Mouse (Mus musculus) CD8-positive naive resting alpha-beta T cell, adult 2 months (primary cell): ENCODE measurements around the gene Hace1.
"Not testable (repeated sequence)": the region's sequence is repeated elsewhere in the genome, so short reads cannot be mapped to it uniquely, and the experiment has no call there.

ENCODE experiments used
- DNase-seq, 2 experiments: peaks; one replicate each; pipeline ENCODE4 v3.0.0; 2022; ENCODE audit warnings: low read depth in 2 of 2, low spot score in 2 of 2

Hace1 gene

DNA sequence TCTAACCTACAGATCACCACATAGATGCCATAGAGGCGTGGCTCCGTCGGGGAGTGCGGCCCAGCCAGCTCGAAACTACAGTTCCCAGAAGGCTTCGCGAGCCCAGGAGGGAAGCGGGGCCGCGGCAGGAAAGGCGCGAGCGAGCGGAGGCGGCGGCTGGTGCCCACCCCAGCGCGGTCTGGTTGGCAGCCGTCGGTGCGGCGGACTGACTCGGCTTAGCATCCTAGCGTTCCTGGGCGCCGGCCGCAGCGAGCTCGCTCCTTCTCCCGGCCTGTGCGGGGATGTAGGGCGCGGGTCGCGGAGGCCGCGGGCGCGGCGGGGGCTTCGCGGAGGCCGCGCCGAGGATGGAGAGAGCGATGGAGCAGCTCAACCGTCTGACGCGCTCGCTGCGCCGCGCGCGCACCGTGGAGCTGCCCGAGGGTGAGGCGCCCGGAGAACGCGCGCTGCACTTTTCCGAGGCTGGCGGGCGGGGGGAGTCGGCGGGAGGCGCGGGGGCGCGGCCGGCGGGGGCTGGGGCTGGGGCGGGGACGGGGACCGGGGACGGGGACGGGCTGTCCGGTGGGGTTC, at the start of gene Hace1:
Gene Hace1 (plus strand): TSS at position 99 of the 567 bp plus-strand sequence.
- peak; percentile 68 to 74 for DNase-seq

DNA sequence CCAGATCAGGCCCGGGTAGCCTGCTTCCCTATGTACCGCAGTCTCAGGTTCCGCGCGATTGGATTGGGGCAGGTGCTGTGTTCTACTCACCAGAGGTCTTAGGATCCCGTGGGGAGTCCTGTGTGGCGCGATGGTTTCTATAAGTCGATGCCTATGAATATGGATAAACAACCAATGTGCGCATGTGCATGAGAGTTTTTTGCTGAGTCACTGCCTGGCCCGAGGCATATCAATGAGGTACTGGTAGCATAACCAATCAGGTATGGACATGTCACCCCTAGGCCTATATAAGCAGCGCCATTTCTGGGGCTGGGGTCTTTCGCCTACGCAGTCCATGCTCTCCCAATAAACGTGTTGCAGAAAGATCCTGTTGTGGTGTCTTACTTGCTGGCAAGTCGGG, 40.3 kb upstream of the Hace1 start:
- not testable (repeated sequence) for DNase-seq

DNA sequence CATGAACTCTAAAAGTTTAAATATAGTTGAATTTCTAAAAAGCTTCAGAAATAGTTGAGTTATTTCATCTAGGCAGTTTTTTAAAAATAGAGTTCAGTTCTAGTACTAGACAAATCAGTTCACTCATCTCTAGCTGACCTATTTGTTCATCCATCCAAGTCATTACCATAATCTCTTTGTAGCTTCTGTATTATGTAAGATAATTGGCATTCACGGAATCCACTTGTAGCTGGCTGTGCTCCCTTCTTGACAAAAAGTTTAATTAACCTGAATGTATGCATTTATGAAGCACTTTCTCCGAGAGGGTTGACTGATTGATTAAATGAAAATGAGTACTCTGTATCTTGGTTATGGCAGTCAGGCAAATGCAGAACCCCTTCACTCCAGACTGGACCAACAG, 34.9 kb upstream of the Hace1 start:
- no peak for DNase-seq

DNA sequence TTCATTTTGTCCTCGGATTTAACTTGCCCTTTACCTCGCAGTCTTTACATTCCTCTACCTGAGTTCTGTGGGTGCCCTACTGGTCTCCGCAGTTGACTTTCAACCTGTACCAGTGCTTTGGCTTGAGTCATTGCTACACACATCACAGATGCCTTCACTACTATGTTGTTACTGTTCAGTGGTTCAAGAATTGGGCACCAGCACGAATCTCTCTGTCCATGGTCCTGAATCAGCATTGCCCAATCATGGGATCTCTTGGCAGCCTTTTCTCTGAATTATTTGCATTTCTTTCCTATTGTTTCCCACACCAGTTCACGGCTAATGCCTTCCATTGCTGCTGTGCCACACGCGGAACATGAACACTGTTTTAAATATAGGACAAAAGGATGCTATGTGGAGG, 30.8 kb upstream of the Hace1 start:
- no peak for DNase-seq

DNA sequence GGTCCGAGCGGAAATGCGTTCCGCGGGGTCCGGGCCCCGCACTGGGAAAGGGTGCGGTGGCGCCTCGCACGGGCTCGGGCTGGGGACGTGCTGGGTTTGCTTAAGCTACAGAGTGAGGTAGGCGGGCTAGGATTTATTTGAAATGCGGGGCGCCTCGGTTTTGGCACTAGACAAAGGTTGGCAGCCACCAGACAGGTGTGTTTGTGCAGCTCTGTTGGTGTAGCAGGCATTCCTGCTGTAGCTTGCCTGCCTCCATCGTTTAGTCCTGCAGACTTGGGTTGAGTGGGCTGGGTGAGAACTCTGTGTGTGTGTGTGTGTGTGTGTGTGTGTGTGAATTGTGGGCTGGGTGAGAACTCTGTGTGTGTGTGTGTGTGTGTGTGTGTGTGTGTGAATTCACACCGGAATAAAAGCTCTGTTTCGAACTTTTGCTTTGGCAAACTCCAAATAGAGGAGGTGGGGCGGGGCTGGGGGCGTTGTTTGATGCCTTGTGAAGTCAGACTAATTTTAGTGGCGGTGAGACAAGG, 731 bp downstream of the Hace1 start:
- peak; percentile 31 to 44 for DNase-seq

DNA sequence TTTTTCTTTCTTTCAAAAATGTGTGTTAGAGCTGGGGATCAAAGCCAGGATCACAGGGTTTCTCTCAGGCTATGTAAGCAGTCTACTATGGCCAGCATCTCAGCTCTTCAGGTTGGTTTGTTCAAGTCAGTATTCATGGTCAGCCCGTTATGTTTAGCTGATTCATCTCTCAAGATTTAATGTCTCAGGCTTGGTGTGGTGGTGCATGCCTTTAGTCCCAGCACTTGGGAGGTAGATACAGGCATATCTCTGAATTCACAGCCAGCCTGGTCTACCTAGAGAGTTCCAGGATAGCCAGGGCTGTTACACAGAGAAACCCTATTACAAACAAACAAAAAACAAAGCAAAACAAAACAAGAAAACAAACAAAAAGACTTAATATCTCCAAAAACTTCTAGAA, 5.7 kb downstream of the Hace1 start:
- no peak for DNase-seq

DNA sequence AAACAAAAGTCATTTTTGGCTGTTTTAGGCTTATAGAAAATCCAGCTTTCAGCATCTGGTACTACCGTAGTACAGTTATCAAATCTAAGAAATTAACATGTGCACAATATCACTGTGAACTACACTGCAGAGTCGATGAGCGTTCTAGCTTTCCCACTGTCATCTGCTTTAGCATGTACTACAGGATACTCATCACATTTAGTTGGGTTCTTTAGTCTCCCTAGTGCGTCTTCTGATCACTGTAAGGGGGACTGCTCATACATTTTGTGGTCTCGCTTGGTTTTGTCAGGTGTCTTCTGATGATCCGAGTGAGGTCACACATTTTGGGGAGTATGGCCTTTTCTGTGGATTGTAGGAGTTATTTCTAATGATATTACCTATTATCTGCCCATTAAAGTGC, 6.2 kb downstream of the Hace1 start:
- DNase-seq: no peak

DNA sequence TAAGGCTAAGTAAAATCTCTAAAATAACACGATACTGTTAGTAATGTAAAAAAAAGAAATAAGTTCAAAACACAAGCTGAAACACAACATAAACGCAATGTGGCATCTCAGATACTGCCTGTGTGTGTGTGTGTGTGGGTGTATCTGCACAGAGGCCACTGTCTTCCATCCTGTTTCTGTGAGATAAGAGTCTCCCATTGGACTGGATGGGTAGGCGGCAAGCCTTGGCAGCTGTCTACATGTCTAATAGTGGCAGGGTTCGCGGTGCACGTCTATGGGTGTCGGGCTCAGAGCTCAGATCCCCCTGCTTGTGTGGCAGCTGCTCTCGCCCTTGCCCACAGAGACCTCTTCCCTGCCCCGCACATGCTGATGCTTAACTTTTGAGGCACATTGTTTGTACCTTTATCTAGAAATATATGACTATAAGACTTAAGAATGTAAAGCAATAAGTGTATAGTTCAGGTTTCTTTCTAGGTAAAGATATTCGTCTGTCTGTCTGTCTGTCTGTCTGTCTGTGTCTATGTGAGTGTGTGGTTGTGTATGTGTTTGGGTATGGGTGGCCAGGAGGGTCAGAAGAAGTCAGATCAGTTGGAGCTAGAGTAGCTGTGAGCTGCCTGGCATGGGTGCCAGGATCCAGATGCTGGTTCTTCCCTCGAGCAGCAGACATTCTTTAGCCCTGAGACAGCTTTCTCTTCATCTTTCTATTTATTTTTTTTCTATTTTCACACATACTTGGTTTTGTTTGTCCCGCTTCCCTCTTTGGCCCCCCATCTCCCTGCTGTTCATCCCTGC, 6.9 kb downstream of the Hace1 start:
- no peak for DNase-seq

DNA sequence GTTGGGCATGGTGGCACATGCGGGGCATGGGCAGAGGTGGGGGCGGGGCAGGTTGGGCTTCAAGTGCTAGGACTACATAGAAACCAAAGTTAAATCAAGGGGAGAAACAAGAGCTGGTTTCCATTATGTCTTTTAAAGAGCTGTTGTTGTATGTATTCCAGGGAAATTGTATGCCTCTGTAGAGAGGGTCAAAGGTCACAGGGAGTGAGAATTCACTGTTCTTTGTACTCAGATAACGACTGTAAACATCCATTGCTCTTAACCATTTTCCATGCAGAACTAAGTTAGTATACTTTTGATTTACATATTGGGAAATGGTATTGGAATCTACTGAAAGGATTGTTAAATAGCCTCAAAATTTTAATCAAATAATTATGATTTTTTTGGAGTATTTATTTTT, 28.2 kb downstream of the Hace1 start:
- no peak for DNase-seq

DNA sequence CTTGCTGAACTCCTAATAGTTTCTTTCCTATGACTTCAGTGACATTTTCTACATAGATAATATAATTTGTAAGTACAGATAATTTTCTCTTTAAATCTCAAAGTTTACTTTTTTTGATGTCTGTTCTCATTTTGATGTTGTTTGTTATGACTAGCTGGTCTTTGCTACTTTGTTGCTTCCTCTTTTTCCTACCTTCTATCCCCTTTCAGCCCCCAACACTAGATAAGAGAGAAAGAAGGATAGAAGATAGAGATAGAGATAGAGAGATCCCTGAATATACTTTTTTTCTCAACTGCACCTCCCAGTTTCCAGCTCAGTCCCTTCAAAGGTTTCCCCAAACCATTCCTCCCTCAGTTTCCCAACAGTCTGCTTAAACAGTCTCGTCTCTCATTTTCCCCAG, 33.1 kb downstream of the Hace1 start:
- no peak for DNase-seq

DNA sequence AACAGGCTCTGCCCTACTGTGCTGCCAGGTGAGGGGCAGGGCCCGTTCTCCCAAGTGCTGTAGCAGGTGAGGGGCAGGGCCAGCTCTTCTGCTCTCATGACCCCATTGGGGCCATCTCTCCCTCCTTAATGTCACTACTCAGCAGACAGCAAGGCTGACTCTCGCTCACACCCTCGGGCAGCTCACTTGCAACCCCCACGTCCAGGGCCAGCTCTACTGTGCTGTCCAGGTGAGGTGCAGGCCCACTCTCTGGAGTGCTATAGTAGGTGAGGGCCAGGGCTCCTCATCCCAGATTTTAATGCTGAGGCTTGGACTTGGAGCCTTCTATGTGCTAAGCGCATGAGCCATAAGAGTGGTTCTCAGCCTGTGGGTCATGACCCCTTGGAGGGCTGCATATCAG, 38.4 kb downstream of the Hace1 start:
- no peak for DNase-seq

DNA sequence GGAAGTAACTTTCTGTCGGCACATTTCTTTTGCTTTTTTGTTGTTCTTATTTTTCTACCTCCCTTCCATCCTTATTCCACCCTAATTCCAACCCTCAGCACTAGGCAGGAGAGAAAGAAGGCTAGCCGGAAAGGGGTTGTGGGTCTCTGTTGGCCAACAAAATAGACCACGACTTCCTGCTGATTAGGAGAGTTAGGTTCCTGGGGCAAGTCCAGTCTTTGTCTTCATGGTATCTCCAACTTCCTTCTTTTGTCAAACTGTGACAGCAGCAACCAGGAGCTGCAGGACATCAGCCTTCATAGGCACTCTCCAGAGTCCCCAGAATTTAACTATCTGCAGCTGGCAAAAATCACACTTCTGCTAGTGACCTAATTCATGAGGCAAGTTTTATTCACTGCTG, 41.4 kb downstream of the Hace1 start:
- DNase-seq: no peak

DNA sequence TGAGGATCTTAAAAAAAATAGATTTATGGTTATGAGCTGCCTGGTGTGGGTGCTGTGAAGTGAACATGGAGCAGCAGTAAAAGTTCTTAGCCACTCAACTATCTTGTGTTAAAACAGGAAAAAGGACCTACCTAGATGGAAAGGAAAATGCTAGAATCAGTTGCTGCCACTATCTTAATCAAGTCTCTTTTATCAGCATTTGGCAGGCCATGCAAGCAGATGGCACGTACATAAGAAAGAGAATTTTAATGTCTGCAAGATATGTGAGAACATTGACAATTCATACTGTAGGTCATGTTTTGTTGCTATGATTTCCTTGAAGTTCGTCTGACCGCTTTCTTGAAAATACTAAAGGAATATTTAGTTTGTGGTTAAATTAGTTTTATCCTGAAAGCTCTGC, 54.4 kb downstream of the Hace1 start:
- DNase-seq: no peak

DNA sequence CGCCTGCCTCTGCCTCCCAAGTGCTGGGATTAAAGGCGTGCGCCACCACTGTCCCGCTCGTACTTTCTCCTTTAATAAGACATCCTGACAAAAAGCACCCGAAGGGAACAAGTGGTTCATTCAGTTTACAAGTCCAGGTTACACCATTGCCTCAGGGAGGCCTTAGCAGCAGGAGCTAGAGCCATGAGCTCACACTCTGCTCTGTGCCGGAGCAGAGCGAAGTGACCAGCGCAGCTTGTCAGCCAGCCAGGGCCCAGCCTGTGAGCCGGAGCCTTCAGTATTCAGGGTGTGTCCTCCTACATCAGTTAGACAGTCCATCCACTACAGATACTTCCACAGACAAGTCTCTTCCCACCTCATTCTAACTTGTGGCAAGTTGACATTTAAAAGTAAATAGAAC, 55.0 kb downstream of the Hace1 start:
- no peak for DNase-seq

DNA sequence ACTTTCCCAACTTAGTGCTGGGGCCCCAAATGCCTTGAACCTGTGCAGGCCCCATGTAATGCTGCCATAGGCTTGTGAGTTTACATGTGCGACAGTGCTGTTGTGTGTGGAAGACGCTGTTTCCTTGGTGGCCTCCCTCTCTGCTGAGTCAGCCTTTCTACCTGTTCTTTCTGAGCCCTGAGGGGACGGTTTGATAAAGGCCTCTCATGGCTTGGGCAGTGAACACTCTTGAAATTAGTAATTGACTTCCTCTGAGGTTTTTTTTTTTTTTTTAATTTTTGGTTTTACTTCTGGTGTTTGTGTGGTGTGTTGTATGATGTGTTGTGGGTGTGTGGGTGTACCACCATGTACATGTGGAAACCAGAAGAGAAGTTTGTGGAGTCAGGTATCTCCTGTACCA, 57.6 kb downstream of the Hace1 start:
- DNase-seq: no peak

DNA sequence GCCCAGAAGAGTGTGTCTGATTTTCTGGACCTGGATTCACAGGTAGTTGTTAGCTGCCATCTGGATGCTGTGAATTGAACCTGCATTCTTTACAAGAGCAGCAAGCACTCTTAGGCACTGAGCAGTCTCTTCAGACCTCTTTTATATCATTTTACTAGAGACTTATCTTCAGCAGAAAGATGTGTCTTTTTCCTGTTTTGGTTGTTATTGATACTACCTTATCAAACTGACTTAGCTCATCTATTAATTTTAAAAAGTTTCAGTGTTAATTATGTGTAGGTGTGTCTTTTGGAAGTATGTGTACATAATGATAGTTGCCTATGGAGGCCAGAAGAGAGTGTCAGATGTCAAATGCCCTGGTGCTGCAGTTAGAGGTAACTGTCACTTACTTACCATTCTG, 62.1 kb downstream of the Hace1 start:
- DNase-seq: no peak

DNA sequence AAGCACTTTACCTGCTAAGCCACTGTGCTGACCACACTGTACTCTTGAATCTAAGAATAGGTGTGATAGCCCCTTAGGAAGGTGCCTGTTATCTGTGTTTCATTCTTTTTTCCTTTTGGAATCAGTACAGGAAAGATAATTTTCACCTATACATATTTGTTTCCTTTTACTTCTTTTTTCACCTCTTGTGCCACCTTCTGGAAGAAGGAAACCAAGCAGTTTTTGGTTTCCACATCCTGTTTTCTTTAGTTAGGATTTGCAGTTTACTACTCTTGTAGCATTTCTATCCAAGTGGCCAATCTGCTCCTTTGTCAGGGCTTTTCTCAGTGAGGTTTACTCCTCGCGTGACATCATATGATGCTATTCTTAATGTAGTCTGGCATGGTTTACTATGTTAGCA, 76.4 kb downstream of the Hace1 start:
- no peak for DNase-seq

DNA sequence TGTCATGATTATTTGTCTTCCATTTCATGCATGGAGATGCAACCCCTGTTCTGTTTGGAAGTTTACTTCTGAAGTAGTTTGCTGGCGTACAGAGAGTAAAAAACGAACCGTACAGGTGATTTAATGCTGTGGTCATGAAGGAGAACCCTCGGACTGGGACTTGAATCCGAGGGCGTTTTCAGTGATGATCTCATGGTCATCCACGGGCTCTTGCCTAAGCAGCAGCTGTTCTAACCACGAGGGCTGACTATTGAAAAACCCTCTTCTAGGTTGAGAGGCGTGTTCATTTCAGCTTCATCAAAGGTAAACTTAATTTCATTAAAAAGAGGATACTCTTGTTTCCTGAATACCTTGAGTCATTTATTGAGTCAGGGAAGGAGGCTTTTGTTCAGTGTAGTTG, 84.4 kb downstream of the Hace1 start:
- no peak for DNase-seq

DNA sequence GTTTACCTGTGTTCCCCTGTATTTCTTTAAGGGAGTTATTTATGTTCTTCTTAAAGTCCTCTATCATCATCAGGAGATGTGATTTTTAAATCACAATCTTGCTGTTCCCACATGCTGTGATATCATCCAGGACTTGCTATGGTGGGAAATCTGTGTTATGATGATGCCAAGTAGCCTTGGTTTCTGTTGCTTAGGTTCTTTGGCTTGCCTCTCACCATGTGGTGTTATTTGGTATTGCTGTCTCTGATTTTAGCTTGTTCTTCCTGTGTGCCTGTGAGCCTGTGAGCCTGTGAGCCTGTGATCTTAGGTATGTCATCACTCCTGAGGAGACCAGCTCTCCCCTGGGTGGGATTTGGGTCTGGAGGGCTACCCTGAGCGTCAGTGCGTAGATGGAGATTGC, 90.6 kb downstream of the Hace1 start:
- no peak for DNase-seq

DNA sequence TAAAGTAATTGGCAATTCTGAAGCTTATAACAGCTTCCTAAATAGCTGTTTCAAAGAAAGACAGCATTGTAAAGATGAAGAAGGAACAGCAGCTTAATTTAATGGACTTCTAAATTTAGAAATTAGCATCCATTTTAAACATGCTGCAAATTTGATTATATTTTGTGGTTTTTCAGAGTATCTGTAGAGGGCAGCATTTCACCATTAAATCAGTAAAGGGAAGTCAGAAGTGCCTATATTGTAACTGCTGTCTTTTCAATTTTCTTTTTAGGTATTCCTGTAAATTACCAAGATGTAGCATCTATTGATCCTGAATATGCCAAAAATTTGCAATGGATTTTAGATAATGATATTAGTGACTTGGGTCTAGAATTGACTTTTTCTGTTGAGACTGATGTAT, 99.2 kb downstream of the Hace1 start:
- no peak for DNase-seq

DNA sequence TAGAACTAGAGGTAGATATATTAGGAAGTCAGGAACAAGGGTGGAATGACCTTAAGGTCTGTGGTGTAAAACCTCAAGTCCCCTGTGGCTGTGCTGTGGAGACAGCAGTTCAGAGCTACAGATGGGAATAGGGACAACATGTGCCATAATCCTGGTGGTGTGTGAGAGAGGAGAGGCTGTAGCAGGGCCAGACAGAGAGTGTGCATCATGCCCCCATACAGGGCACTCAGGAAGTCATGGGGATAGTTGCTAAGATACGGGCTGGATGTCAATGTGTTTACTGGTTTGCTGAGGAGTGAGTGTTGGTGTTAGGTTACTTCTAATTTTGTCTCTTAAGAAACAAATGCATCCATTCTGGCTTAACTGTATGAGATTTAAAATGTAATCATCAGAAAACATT, 108.6 kb downstream of the Hace1 start:
- DNase-seq: no peak

DNA sequence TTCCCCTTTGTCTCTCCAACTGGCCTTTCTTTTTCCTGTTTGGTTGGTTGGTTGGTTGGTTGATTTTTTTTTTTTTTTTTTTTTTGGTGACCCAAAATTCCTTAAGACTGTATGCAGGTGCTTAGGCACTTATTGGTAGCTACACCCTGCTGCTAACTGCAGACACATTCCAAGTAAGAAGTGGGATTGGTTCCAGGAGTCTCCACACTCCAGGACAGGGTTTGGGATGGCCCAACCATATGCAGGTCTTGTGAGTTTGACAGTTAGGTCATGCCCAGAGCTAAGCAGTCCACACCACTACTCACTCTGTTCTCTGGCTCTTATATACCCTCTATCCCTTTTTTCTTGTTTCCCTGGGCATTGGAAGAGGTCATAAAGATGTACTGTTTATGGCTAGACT, 117.3 kb downstream of the Hace1 start:
- no peak for DNase-seq

DNA sequence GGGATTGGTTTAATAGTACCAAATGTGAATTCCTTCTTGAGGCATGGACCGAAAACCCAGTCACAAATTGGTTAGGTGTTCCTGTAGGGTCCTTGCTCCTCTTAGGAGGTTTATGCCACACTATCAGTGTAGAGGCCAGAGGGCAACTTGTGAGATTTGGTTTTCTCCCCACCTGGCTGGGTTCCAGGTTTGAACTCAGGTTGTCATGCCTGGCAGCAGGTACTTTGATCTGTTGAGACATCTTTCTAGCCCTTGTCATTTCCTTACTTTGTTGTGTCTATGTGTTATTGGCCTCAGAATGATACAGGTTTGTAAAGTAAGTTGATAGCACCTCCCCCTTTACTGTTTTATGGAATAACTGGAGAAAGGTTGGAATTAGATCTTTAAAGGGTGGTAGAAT, 117.9 kb downstream of the Hace1 start:
- DNase-seq: no peak
